In genomic region chr13:99304365-99304764, GRCm38 (mm10) we compare ENCODE assay signal across 10 mouse cellular contexts. TPM values are rescaled to one million over a fixed set of nuclear protein-coding genes. Genes with fewer than 3 reads are reported as not detected.
DNase-seq lines count a peak whose midpoint lies in the region; ATAC-seq and TF ChIP-seq lines count a peak whose summit lies in the region.
"Had no signal": no experiment of that assay in that cellular context is flagged by ENCODE, and none has a peak within 500 bp of the region (broad histone marks: within the 10 kb centered on the region; RNA-seq: fewer than 3 reads in every experiment).

No protein-coding gene starts in this region.

- peaks cover 28% of the 10 kb centered on the region for H3K4me1 ChIP-seq in heart, embryonic 12.5 days (replicated peaks)
- H3K4me1 ChIP-seq in lung, embryonic 16.5 days (replicated peaks; ENCODE audit: control insufficient read depth, insufficient read depth, low read length): peaks cover 10% of the 10 kb centered on the region

- H3K36me3 ChIP-seq in heart, embryonic 12.5 days: no peaks in the 10 kb centered on the region
- H3K36me3 ChIP-seq in lung, embryonic 16.5 days (ENCODE audit: control insufficient read depth, insufficient read depth, low read length): no peaks in the 10 kb centered on the region

- intact Hi-C loops in heart, postnatal 10 days (cut with DNase I): loop anchor here (5.0 kb wide), 1 partner anchor 47 kb away; no protein-coding TSS in a partner anchor
- intact Hi-C loops in gastrocnemius, adult 2 months (cut with DNase I): no loop called here

- ATAC-seq in heart, embryonic 12.5 days (ENCODE audit: insufficient number of reproducible peaks, low FRiP score): no peak
- peak; percentile 31 for ATAC-seq in lung, embryonic 16.5 days (ENCODE audit: low read depth)
- no peak for ATAC-seq in monocyte, adult 5-6 weeks (replicated peaks; ENCODE audit: insufficient number of reproducible peaks, low FRiP score, low TSS enrichment, poor library complexity, severe bottlenecking)

- no peak overlapping the region for H3K9ac ChIP-seq in heart, embryonic 12.5 days
- no peak overlapping the region for H3K9ac ChIP-seq in lung, embryonic 16.5 days (ENCODE audit: low read length)

- H3K9me3 ChIP-seq in heart, embryonic 12.5 days (replicated peaks): no peaks in the 10 kb centered on the region
- H3K9me3 ChIP-seq in lung, embryonic 16.5 days (ENCODE audit: control insufficient read depth, low read length): no peaks in the 10 kb centered on the region

- 49% methylated on average over 11 of the region's 11 CpGs for WGBS in heart, embryonic 12.5 days
- WGBS in lung, embryonic 16.5 days: 35% methylated on average over 11 of the region's 11 CpGs

- no peak for DNase-seq in heart, postnatal 10 days
- DNase-seq in ZHBTc4 (ENCODE audit: low read depth, low spot score): peak; percentile 58
- DNase-seq in gastrocnemius, adult 2 months: peak; percentile 64
- DNase-seq in embryo, embryonic 10 days (ENCODE audit: low spot score): no peak
- no peak for DNase-seq in embryo, embryonic 11 days
- DNase-seq: kidney, postnatal 25 days had no signal

- H3K4me2 ChIP-seq in heart, embryonic 12.5 days: no peak overlapping the region
- no peak overlapping the region for H3K4me2 ChIP-seq in lung, embryonic 16.5 days (ENCODE audit: low read depth, low read length)

- H3K27me3 ChIP-seq in heart, embryonic 12.5 days (replicated peaks): no peaks in the 10 kb centered on the region
- no peaks in the 10 kb centered on the region for H3K27me3 ChIP-seq in lung, embryonic 16.5 days (ENCODE audit: control insufficient read depth, insufficient read depth, low read depth, low read length)

- TF ChIP-seq CTCF in gastrocnemius, adult 2 months (IDR thresholded peaks at IDR 0.05): no peak

- H3K4me3 ChIP-seq in heart, embryonic 12.5 days: no peak overlapping the region
- no peak overlapping the region for H3K4me3 ChIP-seq in gastrocnemius, adult 2 months
- H3K4me3 ChIP-seq in lung, embryonic 16.5 days (ENCODE audit: low read length): no peak overlapping the region
- H3K4me3 ChIP-seq: left cerebral cortex, adult 2 months had no signal

- peak overlapping the region; percentile 33 for H3K27ac ChIP-seq in heart, embryonic 12.5 days (ENCODE audit: poor library complexity, severe bottlenecking)
- peak overlapping the region; percentile 51 for H3K27ac ChIP-seq in gastrocnemius, adult 2 months
- no peak overlapping the region for H3K27ac ChIP-seq in lung, embryonic 16.5 days (ENCODE audit: low read length)
- H3K27ac ChIP-seq: left cerebral cortex, adult 2 months had no signal

RNA-seq across cellular contexts. Expression of gene Ptcd2, which starts 40.1 kb away (rescaled TPM):
- 56.0 and 56.3 TPM in 2 replicates for polyA plus RNA-seq in heart, embryonic 12.5 days (2016; fragmentation: Nextera tagmentation; extraction: Ambion mirVana)
- 10 to 100 TPM; 38.8 to 43.6 TPM for total RNA-seq in heart, postnatal 10 days (2021)
- 10 to 100 TPM; 20.1 to 35.5 TPM for total RNA-seq in gastrocnemius, adult 2 months (2021)
- 41.0 and 42.6 TPM in 2 replicates for polyA plus RNA-seq in lung, embryonic 16.5 days (2015; fragmentation: Nextera tagmentation; extraction: Ambion mirVana)
- 43.9 to 53.5 TPM (median 48.0 TPM) in 3 replicates for total RNA-seq in monocyte, adult 5-6 weeks (2017)

RNA-seq across cellular contexts. Expression of gene Mrps27, which starts 40.2 kb away (rescaled TPM):
- 72.6 and 73.0 TPM in 2 replicates for polyA plus RNA-seq in heart, embryonic 12.5 days (2016; fragmentation: Nextera tagmentation; extraction: Ambion mirVana)
- total RNA-seq in heart, postnatal 10 days (2021): 10 to 100 TPM; 43.8 to 47.1 TPM
- 10 to 100 TPM; 24.0 to 32.9 TPM for total RNA-seq in gastrocnemius, adult 2 months (2021)
- 53.8 and 54.6 TPM in 2 replicates for polyA plus RNA-seq in lung, embryonic 16.5 days (2015; fragmentation: Nextera tagmentation; extraction: Ambion mirVana)
- total RNA-seq in monocyte, adult 5-6 weeks (2017): 7.3 to 12.3 TPM (median 8.6 TPM) in 3 replicates

Comparison
In these comparisons a context has a peak if more than half of its experiments do, and no peak if none do; other contexts are left out.
1. DNase-seq: peak in ZHBTc4 (single experiment) and gastrocnemius, adult 2 months (single experiment); none in heart, postnatal 10 days (0 of 2), embryo, embryonic 10 days (single experiment) and embryo, embryonic 11 days (single experiment).